Mouse (Mus musculus) c-Kit-positive CD71-negative TER-119-negative erythroid progenitor cells, embryonic 14.5 days (primary cell): ENCODE data around the gene Arhgef3.
"Not testable (repeated sequence)": the region's sequence is repeated elsewhere in the genome, so short reads cannot be mapped to it uniquely, and the experiment has no call there.

ENCODE experiments used
- DNase-seq: peaks from one replicate; pipeline ENCODE4 v3.0.0-alpha.2; 2013; ENCODE audit warnings: low read depth

Arhgef3 gene

DNA sequence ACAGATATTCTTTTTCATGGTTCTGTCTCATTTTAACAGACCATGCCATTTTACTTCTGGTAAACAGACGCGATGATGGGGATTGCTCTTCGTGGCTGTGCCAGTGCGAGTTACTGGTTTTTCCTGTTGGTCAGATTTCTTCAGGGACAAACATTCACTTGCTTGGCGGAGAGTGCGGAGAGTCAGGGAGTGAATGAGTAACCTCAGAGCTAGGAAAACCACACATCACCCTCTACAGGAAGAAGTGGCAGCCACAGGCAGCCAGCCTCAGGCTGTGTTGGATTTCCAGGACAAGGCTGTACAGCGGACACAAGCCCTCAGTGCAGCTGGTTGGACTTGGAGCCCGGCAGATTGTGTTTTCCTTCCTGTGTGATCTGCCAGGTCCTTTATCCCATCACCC lies 82.3 kb downstream of the Arhgef3 start:
- DNase-seq = no peak

DNA sequence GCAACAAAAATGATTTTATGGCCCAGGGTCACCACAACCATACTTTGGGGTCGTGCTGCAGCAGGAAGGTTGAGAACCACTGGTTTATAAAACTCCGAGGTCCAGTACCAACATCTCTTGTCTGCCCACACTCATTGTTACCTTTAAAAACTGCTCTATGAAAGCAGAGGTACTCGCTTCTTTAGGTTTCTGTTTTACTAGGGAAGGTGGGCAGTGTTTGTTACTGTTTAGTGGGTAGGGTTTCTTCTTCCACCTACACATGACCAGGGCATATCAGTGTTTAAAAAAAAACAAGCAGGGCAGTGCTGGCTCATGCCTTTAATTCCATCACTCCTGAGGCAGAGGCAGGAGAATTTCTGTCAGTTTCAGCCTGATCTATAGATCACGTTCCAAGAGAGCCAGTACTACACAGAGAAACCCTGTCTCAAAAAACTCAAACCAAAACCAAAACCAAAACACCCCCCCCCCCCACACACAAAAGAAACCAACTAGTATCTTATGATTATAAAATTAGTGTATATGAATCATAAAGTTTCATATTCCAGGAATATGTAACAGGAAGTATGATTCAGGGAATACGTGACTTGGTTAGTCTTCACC lies 83.9 kb downstream of the Arhgef3 start:
- no peak for DNase-seq

DNA sequence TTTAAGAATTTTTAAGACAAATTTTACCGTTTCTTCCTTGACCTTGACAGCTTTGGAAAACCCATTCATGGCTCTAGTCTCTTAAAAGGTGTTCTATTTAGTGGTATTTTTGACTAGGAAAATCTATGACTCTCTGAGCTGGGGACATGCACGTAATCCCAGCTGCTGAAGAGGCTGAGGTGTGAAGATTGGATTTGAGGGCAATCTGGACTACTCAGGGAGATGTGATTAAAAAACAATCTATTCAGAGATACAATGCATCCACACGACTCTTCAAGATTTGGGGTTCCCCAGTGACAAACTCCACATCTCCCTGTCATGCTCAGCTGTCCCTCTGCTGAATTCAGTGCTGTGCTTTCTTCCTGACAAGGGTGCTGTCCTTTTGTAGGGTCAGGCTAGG lies 84.4 kb downstream of the Arhgef3 start:
- DNase-seq = no peak

DNA sequence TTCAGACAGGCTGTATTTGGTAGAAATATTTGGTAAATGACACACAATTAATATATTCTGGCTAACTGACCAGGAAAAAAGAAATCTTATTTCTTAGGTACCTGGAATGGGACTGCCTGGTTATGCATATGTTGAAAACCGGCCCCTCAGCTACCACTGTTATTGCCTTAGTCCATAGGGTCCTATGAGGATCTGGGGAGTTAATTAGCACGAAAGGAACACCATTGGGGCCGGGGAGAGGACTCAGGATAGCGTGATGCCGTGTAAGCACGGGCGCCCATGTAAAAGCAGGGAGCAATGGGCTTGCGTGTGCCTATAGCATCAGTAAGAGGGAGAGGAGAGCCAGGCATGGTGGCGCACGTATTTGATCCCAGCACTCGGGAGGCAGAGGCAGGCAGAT lies 85.2 kb downstream of the Arhgef3 start:
- no peak for DNase-seq

DNA sequence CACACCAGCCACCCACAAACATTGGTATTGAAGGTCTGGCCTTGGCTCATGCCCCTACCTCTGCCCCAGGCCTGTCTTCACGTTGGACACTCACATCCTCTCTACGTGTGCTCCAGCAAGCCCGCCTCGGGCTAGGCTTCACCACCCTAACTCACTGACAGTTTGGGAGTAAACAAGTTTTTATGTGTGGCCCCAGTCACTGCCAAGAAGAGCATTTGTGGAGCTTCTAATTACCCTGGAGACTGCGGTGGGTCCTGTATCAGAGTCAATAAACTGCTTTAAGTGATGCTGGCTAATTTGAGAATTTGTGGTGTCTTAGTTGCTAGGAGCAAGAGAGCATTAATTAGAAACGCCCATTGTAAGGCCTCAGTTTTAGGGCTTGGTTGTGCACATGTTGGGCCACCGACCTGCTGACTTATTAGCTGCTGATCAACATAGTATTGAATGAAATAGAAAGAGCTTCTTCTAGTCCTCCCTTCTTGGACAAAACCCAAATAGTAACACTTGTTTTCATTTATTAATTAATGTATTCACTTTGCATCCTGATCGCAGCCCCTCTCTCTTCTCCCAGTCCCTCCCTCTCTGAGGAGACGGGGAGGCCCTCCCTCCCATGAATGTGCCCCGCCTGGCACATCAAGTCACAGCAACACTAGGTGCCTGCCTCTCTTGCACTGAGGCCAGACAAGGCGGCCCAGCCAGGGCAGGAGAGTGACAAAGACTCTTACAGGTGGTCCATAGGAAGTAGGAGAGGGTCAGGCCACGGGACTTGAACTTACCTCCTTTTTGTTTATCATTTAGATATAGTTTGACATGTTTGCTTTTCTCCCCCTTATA lies 86.3 kb downstream of the Arhgef3 start:
- no peak for DNase-seq

DNA sequence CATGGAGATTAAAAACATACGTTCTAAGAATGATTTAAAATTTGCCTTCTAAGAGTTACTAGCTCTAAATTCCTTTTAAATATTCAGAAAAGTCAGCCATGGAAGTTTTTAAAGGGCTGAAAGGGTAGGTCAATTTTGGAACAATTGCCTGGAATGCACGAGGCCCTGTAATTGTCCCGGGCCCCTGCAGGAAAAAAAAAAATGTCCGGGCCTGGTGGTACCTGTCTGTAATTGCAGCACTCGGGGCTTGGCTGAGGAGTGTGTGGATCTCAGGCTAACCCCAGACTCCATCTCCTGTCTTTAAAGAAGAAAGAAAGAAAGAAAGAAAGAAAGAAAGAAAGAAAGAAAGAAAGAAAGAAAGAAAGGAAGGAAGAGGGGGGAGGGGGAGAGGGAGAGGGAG lies 87.1 kb downstream of the Arhgef3 start:
- no peak for DNase-seq

DNA sequence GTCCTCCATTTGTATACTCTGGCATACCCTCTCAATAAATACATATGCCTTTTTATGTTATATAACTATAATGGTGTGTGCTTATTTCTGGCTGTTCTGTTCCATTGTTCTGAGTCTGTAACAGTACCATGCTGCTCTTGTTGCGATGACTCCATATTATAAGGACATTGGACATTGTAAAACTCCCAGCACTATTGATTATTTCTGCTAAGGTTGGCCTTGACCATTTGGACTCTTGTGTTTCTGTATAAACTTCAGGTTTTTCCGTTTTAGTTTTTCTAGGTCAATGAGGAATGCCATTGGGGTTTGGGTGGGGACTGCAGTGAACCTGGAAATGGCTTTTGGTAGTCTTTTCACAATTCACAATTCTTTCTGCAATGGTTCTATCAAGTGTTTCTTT lies 90.0 kb downstream of the Arhgef3 start:
- no peak for DNase-seq

DNA sequence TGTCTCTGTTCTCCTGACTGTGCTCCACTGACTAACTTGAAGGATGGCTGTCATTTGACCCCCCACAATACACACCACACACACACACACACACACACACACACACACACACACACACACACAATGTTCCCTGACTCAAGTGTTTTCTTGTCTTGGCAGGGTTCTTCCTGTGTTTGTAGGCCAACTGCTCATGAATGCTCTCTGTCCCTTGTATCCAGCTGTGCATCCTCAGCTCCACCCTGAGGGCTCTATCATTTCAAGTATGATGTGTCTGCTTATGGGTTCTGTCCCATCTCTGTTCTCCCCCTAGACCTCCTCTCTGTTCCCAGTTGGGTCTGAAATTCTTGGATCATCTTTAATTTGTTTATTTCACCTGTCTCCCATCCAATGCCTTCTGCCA lies 91.7 kb downstream of the Arhgef3 start:
- no peak for DNase-seq

DNA sequence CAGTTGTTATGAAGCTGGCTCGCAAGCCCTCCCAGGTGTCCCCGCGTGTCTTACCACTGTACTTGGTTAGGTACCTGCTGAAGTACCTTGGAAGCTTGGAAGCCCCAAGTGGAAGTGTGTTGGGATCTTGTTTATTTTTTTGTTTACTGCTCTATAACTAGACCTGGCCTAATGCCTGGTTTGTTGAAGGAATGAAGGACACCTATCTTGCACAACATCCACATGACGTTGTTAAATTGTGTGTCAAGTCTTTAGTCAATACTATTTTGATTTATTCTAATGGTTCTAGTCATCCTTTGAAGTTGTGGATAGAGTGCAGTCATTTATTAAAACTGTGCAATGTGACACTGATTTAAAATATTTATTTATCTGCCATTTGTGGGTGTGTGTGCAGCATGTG lies 94.8 kb downstream of the Arhgef3 start:
- no peak for DNase-seq

DNA sequence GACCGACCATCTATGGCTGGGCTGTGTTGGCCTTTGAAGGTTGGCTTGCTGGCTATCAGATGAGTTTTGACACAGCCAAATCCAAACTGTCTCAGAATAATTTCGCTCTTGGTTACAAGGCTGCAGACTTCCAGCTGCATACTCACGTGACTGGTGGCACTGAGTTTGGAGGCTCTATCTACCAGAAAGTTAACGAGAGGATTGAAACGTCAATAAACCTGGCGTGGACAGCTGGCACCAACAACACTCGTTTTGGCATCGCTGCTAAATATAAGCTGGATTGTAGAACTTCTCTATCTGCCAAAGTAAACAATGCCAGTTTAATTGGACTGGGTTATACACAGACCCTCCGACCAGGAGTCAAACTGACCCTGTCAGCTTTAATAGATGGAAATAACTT lies 96.1 kb downstream of the Arhgef3 start:
- DNase-seq = not testable (repeated sequence)

DNA sequence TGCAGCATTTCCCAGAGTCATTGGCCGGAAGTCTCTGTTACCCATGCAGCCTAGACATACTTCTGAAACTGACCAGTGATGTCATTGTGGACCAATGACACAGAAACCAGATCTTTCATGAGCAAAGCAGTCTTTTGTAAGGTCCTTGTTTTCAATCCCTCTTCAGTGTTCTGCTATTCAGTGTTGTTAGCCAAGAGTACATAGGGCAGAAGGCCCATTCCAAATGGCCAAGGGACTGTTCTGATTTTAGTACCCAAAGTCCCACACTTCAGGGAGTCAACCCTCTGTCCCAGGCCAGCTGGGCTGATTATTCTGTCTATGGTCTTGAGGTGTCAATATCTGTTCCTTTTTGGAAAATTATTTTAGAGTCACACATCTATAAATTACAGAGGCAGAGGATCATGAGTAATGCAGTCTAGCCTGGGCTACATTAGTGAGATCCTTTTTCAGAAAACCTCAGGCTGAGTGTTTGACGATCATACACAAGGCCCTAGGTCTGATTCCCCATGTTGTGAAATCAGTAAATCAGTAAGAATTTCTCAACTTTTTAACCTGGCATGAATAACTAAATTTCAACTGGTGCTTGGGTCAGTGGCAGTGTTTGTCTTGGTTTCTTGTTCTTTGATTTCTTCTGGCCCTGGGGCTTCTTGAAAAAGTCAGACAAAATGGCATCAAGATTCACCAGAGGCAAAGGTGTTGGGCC lies 97.2 kb downstream of the Arhgef3 start:
- no peak for DNase-seq

DNA sequence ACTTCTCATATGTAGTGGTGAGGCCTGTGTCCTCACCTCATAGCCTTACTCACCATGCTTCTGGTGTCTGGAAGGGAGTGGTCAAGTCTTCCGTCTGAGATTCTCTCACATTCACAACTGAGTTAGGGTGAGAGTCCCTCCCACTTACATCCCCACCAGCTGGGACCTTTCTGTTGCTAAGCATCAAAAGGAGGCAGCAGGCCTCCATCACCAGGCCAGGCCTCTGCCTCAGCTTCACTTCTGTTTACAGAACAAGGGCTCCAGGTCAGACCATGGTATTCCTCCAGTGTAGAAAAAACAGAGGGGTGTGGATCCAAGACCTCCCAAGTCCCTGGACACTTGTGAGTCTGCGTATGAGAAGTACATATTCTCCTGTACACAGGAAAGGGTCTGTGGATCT lies 99.5 kb downstream of the Arhgef3 start:
- DNase-seq = no peak

DNA sequence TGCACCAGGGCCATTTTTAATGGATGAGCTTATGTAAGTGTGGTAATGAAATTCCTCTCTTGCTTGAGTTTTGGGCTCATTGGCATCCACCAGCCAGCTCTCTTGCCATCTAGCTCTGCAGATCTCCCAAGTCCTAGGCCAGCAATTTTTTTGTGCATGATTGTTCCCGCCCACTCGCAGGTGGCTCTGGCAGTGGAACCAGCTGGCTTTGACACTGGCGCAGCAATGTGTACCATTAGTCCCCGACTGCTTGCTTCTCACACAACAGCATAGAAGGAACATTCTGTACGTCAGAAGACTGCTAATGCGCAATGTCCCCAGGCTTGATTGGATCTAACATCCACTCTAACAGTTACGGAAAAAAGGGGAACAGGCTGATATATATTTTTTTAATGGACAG lies 105.0 kb downstream of the Arhgef3 start:
- no peak for DNase-seq

DNA sequence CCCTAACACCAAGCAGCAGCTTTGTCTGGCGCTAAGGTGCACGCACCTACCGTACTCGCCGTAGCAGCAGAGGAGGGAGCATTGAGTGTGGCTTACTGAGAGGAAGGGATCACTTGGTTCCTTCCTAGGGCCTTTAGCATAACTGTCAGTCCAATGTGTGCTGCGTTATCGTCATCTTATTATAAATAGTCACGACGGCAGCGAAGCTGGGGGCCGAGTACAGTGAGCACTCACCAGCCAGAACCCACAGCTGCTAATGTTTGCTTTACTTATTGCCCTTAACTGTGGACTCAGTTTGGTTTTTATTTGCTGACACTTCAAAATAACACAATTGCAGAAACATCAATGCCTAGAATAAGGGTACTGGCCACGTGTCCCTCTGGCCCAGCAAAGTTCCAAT lies 105.6 kb downstream of the Arhgef3 start:
- DNase-seq = no peak

DNA sequence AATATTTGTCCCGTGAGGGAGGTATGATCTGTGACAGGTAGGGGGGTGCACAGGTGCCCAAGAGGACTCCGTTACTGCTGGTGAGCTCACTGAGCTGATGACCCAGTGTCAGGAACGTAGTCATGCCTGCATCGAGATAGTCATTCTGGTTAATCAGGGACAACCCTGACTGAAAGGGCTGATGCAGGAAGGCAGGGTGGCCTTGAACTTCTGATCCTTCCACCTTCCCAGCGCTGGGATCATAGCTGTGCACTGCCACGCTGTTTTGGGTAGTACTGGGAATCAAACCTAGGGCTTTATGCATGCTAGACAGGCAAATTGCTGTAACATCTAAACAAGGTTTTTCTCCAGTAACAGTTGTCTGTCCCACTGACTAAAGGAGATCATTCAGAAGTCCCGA lies 109.9 kb downstream of the Arhgef3 start:
- DNase-seq = no peak

DNA sequence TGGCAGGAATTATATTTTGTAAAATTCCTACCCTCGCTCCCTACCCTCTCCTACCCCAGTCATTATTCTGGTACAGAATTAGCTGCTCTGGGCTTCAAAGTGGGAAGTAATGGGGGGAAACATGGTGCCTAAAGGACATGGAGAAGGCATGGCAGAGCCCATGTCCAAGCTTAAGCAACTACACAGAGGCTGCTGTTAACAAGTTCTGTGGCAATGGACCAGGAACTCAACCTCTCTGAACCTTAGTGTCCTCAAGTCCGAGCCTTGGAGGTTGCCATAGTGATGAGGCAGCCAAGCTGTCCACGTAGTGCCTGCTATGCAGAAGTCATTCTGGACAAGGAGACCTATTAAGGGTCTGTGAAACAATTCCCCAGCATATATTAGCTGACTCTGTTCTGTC lies 111.6 kb downstream of the Arhgef3 start:
- DNase-seq = no peak

DNA sequence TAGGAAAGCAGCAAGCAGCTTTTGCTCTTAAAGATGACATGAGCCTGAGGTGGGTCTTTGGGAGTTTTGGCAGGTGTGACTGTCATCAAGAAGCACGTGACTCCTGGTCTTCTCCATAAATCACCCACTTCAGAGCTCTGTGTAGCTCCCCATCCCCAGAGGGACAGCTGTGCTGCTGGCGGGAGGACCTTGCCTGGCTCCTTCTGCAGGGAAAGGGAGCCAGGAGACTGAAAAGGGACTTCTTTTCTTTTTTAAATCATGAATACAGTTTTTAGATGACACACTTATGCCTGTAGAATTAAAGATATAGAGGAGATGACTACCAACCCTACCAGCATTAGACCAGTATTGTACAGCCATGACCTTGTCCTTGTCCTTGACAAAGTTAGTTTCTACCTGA lies 113.6 kb downstream of the Arhgef3 start:
- no peak for DNase-seq

DNA sequence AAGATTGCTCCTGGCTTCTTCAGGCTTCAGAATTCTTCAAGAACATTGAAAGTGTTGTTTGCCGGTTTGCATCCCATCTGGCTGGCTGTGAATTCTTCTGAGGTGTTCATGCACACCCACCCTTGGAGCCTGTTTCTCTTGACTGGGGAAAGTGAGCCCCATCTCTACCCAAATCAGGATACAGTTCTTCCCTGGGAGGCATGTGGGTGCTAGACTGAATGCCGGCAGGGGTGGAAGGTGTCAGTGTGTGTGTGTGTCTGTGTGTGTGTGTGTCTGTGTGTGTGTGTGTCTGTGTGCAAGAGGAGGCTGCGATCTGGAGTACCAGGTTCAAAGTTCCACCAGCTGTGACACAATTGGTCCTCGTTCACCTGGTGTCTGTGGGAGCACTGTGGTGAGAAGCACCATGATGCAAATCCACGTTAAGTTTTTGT lies 114.3 kb downstream of the Arhgef3 start:
- DNase-seq = no peak

DNA sequence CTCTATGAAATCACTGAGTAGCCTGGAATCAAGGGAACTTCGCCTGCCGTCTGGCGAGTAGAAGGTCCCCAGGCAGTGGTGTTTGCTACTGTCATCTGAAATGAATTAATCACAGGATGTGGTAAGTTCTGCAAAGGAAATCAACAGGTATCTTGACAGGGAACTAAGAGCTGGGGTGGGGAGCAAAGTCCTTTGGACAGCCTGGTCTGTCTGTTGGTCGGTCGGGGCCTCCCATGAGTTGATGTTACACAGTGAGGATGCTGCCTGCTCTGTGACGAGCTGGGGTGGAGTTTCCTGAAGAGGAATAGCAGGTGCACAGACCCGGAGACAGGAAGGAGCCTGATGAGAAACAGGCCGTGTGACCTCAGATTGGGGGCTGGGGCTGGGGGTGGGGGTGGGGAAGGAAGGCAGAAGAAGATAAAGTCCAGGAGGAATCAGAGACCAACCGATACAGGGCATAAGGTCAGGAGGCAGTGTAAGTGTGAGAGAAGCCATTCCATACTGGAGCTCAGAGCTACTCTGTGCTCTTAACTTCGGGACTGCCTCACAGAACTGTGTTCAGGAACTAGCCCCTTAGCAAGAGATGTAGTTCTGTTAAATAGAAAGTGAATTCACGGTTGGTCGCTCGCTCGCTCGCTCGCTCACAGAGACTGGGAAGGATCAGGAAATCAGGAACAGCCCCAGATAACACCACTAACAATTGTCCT lies 114.9 kb downstream of the Arhgef3 start:
- no peak for DNase-seq

DNA sequence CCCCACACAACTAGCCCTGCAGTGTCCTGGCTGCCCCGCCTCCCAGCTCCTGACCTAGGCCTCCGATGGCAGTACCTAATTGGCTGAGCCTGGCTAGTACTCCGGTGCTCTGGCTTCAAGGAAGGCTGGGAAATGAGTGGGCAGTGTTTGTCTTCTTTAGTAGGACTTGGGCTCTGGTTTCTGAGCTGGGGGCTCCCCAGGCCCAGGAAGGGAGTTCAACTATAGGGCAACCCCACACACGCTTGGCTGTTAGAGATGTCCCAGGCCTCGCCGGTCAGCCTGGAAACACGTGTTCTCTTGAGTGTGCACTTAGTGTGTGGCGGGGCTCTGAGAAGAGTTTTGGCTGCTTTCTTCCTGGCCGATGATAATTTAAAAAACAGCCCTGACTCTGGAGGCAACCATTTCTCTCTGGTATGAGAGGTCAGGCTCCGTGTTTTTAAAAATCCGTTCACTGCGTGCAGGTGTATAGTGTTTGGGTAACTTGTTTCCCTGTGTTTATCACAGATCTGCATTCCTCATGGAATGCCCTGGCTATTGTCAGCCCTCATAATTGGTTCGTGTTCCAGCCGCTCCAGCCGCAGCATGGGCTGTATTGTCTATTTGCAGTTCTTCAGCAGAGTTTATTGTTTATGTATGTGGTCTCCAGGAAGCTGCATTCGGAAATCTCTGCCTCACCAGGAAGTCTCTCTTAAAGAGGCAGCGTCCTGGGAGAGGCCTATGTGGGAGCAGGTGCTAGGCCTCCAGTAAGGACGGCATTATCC lies 115.7 kb downstream of the Arhgef3 start:
- no peak for DNase-seq

DNA sequence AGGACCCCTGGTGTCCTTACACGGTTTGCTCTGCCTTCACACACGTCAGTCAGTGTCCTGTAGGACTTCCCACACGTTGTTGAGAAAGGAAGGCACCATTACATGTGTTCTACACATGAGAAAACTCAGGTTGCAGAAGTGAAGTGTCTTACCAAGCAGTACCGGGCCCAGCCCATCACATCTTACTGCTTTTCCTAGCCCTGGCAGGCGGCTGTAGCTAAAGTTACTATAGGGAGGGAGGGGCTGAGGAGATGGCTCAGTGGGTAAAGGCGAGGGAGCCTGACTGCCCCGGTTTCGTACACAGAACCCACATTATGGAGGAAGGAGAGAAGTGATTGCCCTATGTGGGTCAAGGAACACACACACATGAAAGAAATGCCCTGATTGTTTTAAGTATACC lies 116.8 kb downstream of the Arhgef3 start:
- no peak for DNase-seq
